Mouse (Mus musculus): ENCODE data around the gene Rbm19.

Gene Rbm19

DNA sequence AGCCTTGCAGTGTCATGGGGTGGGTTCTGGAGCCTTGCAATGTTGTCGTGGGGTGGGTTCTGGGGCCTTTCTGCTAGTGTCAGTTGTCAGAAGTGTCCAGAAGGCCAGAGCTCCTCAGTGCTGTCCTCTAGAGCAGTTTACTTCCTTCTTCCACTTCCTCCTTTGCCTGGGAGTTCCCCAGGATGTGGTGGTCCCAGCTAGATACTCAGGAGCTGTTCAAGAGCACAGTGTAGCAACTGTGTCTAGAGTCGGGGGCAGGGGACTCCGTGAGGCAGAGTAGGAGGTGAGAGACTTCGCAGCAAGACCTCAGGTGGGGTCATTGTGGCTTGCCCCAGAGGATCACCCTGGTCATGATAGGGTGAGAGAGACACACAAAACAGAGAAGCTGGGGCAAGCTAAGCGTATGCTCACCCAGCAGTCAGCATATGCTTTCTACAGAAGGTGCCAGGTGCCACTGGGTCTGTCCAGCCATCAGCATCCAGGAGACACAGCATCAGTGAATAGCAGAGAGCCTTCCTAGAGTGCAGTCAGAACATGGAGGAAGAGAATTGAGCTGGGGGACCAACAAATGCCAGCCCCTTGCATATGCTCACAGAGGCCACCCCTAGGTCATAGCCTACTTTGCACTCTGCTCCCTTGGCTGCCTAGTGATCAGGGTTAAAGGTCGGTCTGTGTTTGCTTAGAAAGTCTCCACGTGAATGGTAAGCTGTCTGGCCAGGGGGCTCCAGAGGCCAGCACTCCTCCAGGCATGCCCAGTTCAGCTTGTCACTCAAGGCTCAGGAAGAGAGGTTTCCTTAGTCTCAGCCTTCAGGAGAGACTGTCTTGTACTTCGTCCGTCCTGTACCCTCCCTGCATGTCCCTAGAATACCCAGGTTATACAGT lies 49.0 kb downstream of the Rbm19 start:
- DNase-seq (ENCODE audit: low spot score): no peak

DNA sequence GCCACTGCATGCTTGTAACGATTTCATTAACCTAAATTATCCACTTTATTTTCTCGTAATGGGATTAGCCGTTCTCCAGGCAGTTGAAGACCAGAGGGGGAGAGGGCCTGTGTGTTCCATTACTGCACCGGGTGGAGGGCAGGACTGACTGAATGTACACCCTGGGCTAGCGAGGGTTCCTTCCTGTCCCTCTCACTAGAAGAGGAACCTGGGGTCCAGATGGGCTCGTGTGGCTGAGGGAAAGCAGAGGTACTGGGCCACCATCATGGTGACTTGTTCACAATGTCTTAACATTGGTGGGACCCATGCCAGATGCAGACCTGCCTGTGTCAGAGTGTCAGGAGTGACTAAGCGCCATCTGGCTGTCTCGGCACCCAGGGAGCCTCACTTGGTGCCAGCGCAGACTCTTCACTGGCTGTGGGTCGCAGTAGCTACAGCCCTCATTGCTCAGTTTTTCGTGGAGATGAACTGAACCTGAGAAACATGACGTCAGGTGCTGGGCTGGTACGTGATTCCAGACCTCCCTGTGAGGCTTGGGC lies 51.6 kb downstream of the Rbm19 start:
- no peak for DNase-seq (ENCODE audit: low spot score)

DNA sequence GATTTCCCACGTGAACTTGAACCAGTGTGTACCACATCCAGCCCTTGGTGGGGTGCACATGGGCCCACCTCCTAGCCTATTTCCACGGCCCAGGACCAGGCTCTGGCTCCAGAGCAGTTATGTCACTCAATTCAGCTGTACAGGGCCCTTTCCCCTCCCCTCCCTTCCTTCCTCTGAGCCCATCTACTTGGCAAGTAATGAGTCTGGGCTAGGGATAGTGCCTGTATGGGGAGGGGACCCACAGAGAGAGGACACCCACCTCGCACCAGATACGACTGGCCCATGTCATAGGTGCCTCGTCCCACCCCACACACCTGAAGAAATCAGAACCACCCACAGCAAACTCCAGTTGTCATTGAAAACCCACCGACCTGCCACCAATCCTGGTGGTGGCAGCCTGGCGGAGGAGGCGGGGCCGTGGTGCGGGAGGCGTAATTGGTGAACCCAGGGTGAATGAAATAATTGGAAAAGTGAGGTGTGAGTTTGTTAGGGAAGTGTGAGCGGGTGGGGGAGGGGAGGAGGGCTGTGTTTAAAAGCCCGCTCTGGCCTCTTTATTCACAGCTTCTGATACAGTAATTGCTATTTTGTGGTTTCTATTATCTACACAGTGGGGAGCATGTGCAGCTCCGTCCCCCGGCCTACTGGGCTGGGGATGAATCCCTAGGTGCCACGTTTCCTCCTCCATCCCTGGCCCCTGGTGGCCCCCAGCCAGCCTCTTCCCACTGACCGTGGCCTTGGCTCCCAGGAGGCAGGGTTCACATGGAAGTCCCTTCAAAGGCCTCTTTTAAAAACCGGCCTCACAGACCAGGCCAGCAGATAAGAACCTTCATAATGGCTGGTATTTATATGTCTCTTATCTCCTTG lies 55.8 kb downstream of the Rbm19 start:
- DNase-seq (ENCODE audit: low spot score): no peak

DNA sequence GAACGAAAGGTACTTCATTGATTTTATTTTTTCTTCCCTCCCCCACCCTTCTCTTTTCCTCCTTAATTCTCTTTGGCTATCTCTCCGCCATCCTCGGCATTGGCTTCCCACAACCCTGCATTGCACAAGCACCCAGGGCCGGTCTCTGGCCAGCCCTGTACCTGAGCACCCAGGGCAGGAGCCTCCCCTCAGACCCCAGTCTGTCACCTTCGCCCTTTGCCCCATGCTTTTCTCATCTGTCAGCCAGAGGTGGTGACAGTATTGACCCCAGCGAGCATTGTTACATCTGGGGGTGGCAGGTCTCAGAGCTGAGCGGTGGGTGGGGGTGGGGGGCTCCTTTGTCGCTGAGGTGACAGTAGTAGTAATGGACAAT lies 56.5 kb downstream of the Rbm19 start:
- no peak for DNase-seq (ENCODE audit: low spot score)

DNA sequence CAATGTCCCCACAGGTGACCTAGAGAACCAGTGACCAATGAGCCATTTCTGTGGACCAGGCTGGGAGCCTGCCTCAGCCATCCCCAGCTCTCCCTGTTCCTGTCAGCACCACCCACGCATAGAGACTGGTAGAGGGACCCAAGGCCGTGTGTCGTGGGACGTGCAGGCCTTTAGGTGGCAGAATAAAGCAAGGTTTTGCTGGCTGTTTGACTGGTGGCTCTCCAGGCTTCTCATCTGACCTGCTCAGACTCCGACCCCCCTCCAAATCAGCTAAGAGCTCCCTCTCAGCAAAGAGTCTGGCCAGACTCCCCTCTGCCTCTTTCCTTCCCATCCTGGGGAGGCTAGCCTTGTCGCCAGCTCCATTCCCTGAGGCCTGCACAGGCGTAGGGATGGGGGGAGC lies 58.1 kb downstream of the Rbm19 start:
- no peak for DNase-seq (ENCODE audit: low spot score)

DNA sequence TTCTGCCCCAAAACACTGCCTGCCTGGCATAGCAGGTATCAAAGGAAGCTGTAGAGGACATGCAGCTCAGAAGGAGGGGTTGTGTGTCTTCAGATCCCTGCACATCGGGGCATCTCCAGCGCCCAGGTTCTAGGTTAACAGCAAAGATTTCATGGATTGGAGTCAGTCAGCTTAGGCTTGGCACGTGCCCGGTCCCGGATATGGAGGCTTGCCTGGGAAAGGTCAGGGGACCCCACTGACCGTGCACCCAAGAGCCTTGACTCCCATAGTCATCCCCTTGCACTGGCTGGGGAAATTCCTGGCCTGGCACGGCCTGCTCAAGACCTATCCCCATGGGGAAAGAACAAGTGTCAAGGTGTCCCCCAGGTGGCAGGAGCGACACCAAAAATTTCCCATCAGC lies 59.0 kb downstream of the Rbm19 start:
- no peak for DNase-seq (ENCODE audit: low spot score)

DNA sequence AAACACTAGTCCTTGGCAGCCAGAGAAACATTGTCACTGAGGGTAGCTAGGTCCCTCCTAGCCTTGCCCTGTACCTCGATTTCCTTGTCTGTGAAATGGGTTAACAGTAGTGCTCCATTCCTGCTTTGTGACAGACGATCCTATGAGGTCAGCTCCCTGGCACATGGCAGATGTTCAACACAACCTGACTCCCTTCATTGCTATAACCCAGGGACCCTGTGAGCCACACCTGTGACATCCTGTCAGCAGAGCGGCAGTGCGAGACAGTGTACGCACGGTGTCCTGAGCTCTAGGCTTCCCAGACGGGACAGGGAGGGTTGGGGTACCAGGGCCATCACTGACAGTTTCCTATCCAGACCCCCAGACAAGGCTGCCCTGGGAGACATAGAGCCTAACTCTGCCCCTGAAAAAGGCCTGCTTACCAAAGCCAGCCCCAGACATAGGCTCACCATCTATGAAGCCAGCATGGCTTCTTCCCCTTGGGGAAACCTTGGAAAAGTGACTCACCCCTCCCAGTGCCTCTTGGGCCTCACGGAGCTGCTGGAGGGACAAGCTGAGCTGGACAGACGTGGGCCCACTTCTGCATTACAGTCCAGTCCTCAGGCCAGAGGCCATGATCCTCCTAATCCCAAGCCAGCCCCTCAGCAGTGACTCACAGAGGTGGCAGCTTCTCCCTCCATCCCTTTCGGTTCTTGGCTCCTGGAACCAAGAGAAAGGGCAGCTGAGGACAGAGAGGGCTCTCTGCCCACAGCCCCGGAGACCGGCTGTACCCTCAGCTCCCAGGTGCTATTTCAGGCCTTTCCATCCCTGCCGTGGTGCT lies 60.2 kb downstream of the Rbm19 start:
- DNase-seq (ENCODE audit: low spot score): no peak

DNA sequence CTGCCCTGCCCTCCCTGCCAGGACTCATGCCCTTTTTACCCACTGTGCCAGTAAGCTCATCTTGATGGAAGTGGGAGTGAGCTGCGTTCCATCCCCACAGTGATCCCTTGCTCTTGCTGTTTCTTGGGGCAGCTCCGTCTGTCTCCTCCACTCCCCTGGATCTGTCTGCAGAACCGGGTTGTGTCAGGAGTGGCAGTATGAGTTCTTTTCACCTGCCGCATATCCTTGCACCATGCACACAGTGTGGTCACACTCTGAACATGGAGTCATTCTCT lies 60.7 kb downstream of the Rbm19 start:
- DNase-seq (ENCODE audit: low spot score): no peak

DNA sequence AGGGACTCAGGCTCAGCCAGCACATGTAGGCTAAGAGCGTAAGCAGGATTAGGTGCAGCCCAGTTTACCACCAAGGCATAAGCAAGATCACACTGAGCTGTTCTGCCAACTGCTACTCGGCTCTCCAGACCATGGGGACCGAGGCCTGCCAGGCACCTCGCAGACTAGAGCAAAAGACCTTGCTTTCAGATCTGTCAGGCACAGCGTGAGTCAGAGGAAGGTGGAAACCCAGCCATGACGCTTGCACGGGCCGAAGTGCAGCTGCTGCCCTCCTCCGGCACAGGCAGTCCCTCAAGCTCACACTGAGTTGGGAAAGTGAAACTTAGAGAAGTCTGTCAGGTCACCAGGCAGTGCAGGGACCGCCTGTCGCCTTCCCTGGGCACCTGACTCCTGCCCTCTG lies 63.8 kb downstream of the Rbm19 start:
- DNase-seq (ENCODE audit: low spot score): no peak

DNA sequence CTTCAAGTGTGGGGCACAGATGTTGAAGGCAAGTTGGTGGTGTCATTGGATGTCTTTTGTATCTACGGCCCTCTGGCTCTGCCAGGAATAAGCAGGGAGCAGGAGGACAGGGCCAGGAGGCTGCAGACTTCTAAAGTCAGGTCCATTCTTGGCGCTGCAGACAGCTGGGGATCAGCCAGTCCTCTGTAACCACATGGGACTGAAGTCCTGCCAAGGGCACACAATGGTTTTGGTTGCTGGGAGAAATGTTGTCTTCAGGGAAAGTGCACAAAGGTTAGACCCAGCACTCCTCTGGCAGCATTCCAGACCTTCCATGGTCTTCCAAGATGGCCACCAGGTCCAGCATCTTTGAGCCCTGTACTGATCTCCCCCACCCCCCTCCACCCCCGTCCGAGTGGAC lies 65.1 kb downstream of the Rbm19 start:
- DNase-seq (ENCODE audit: low spot score): no peak

DNA sequence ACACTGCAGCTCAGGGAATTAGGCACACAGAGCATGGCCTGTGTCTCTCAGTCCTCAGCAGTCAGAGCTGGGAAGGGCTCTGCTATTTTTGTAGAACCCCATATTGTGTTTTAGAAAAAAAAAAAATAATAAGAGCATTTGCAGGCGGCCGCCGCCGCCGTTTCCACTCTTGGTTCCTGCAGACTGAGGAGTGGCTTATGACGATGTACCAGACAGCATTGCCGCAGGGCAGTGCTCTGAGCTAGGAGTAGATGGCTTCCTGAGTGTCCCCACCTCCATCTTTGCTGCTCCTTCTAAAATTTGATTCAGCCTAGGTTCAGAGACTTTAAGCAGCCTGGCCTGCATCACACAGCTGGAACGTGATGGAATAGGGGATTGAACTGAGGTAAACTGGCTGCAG lies 67.1 kb downstream of the Rbm19 start:
- no peak for DNase-seq (ENCODE audit: low spot score)

DNA sequence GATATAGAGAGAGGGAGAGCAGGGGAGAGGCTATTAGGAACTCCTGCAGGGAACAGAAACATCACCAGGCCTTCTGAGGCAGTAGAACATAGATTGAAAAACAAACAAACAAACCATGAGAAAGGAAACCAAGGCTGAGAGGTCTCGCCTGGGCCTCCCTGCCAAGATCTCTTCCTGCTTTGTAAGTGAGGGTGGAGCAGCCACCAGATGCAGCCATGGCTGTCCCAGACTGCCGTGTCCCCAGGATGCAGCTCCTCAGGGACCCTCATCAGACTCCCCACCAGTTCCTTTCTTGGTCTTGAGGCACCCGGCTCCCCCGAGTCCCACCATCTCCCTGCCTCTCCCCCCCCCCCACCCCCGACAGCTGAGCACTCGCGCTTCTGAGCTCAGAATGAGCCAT lies 67.5 kb downstream of the Rbm19 start:
- no peak for DNase-seq (ENCODE audit: low spot score)

DNA sequence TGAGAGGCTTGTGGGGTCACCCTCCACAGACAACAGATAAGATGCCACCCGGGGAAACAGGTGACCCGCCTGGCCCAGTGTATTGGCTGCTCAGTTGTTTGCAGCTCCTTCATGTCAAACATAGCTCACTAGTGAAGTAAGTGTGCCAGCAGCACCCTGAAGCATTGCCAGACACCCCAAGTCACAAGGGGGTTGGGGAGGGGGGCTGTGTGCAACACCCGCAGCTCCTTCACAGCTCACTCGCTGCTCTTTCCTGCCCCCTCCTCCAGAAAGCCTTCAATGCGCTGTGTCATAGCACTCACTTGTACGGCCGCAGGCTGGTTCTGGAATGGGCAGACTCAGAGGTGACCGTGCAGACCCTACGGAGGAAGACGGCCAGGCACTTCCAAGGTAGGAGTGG lies 69.7 kb downstream of the Rbm19 start:
- no peak for DNase-seq (ENCODE audit: low spot score)

DNA sequence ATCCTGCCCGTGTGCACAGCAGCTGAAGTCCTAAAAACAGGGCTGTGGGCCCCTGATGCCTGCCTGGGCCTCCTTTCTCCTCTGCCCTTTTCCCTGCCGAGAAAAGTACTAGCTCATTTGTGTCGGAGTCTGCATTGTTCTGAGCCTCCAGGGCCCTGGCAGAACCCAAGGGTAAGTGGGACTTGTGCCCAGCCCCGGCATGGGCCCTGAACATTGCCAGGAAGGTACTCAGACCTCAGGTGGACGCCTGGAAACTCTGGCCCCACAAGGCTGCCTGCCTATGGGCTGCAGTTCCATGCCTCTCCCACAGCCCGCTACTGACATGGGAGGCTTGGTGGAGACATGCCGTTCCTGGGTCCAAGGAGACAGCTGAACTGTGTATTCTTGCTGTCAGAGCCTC lies 72.3 kb downstream of the Rbm19 start:
- DNase-seq (ENCODE audit: low spot score): no peak

DNA sequence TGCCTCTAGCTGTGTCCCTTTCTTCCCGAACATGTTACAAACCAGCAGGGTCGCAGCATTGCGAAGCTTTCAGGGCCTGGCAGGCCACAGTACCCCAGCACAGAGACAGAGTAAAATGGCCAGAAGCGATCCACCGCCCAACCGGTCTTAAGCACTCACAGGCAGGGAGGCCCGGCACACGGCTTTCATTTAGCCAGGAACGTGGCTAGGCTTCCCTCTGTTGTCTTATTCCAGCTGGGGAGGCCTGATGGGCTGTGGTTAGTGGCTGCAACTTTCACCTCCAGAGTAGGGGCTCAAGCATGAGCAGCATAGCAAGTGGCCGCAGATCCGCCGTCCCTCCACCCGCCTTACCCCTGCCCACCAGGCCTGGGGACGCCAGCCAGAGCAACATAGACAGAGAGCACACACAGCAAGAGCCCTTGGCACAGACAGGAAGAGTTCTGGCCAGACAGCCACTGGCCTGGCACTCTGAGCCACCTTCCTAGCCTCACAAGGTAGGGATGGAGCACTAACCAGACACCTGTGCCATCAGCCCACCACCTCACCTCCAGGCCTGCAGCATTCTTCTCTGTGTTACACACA lies 73.8 kb downstream of the Rbm19 start:
- no peak for DNase-seq (ENCODE audit: low spot score)

DNA sequence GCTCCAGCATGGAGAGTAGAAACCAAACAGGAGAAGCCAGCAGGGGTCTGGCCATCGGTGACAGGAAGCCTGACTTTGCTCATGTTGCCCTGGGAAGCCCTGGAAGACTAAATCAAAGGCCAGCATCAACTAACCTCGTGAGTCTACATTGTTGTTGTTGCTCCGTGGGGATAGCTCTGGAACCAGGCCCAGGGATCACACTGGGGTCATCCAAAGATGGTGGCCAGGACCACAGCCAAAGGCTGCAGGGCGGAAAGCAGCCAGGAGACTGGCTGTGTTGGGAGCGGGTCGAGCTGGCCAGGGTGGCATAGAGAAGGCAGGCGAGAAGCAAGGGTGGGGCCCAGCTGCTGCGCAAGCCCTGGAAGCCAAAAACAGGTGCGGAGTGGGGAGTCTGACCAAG lies 75.4 kb downstream of the Rbm19 start:
- DNase-seq (ENCODE audit: low spot score): no peak

DNA sequence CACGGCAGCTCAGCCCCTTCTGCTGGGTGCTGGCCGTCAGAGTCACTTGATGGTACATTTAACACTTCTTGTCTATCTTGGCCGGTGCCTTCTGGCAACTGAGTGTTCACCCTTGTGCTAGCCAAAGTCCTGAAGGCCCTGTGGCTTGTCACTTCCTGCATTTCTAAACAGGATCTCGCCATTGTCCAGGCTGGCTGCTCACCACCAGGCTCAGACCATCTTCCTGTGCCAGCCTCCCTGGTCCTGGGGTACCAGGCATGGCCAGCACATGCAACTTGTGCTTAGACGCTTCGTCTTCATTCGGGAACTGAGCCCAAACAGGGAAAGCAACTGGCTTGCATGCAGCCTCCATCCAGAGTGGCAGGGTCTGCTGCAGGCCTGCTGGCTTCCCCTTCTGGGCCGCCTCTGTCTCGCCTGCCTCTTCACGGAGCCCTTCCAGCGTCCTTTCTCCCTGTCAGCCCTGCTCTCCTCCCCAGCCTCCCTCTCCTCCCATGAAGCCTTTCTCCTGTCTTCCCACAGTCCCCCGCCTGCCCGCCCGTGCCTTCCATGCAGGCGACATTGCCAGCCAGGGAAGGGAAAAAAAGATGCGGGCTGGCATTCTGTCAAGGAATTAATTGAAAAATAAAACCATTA lies 78.2 kb downstream of the Rbm19 start:
- DNase-seq (ENCODE audit: low spot score): no peak

DNA sequence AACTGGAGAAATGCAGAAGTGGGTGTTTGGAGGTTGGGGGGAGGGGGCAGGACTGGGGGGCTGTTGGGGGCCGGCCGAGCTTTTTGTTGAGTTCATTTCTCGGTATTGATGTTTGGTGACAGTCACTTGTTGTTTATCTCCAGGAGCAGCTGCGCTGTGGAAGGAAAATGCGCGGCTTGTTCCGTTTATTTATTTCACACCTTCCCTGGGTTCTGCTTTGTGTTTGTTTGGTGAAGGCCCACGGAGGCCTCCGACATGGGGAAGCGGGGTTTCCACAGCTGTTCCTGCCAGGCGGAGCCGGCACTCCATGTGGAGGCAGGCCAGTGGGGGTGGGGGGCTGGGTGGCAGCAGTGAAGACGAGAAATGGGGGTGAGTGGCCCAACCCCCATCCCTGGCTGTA lies 78.7 kb downstream of the Rbm19 start:
- no peak for DNase-seq (ENCODE audit: low spot score)

DNA sequence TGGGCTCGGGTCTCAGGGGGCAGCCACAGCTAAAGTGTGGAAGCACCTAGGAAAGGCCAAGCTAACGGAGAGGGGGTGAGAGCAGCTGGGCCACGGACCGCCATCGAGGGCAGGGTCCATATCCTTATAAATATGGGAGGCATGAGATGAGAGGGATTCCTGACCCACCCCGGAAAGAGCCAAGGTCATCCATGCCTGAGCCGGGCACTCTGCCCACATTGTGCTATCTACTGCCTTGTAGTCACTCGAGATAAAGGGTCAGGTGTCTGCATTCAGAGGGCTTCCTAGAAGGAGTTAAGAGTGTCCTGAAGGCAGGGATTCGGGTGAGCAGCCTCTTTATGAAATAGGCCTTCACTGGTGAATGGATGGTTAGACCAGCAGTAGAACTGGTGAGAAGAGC lies 80.6 kb downstream of the Rbm19 start:
- no peak for DNase-seq (ENCODE audit: low spot score)

DNA sequence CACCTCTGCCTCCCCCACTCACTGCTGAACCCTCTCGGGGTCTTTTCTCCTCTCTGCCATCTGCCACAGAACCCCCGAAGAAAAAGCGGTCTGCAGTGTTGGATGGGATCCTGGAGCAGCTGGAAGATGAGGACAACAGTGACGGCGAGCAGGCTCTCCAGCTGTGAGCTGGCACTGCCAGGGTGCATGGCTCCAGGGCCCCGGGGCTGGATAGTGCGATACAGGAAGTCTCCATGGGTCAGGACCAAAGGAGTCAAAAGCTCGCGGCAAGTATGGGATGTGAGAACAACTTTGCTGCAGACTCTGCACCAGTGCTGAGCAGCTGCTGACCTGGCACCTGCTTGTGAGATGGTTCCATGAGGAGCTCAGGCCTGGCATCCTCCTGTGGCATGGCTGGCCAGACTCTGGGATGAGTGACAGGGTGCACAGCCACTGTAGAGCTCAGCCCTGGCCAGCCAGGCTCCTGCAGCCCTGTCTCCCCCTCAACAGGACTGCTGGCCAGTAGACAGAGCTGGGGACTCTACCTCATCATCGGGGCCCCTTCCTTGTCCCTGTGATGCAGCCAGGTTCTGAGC lies 81.6 kb downstream of the Rbm19 start:
- no peak for DNase-seq (ENCODE audit: low spot score)

DNA sequence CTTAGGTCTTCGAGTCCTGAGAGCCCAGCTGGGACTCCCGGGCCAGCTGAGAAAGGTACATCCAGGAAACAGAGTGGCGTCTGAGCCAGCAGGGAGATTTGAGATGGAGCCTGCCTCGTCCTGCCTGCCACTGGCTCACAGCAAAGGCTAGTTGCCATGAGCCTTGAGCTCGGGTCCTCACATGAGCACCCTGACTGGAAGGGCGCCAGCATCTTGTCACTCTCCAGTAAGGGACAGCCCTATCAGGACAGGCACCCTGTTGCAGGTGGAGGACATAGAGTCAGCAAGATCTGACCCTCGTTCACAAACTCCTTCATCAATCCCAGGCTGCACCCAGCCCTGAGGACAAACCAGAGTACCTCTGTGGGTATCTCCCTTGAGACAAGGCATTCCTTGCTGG lies 83.6 kb downstream of the Rbm19 start:
- no peak for DNase-seq (ENCODE audit: low spot score)

Measured in ovary, postnatal 10 days (tissue).